Mouse (Mus musculus) c-Kit-positive CD71-negative TER-119-negative erythroid progenitor cells, embryonic 14.5 days (primary cell): Measurements from ENCODE around the gene Slc25a43.
A peak's percentile ranks its signal among the peaks of the same experiment; 100 is the strongest.

ENCODE experiments used
- DNase-seq: peaks from one replicate; pipeline ENCODE4 v3.0.0-alpha.2; 2013; ENCODE audit warnings: low read depth

Gene Slc25a43

GRCm38 (mm10) chrX:36743503-36744101 is at the start of gene Slc25a43:
TSS of gene Slc25a43 (plus strand) at chrX:36743659.
- no peak for DNase-seq

DNA sequence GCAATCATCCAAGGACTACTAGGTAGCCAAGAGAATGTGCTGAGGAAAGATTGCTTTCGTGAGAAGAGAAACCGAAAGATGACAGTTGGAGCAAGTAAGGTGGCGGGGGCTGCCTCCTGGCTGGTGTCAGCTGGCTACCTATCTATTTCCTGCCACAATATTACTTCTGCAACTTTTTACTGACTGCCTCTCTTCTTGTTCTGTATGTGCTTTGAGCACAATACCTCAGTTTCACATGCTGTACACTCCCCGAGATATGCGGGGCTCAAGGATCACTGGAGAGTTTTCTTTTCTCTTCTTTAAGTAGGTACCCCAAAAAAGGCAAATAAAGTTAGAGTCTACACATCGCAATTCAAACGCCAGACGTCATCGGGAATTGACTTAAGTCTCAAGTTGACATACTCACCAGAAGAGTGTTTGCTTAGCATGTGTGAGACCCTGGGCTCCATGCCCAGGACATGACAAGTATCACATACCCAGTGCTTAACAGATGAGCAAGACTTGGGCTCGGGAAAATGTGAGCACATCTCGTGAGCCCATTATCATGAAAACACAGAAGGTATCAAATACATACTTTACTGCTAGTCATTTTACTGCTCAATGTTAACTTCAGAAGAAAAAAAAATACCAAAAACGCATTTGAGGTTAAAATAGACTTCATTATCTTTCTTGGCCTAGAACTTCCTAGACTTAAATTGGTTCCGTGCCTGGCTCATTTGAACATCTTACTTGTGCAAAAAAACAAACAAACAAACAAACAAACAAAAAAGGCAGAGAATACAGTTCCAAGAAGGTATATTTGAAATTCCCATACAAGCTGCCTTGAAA is 3.1 kb upstream of the Slc25a43 start:
- DNase-seq = no peak

GRCm38 (mm10) chrX:36741278-36741677 is 2.2 kb upstream of the Slc25a43 start:
- DNase-seq = no peak

DNA sequence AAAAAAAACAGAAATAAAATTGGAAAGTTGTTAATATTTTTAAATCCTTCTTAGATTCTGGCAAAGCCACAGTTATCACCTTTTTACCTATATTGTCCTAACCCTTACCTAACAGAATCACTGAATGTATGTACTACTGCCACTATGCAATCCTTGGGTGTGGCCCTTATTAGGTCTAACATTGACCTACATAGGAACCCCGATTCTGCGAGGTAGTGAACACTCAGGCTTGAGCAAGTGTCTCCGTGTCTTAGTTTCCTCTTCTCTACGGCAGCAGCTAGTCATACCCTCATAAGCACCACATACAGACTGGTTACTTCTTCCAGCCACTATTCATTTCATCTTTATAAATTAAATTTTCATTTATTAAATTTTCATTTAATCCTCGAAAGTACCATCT is 715 bp upstream of the Slc25a43 start:
- DNase-seq = no peak

GRCm38 (mm10) chrX:36744735-36745134 is 1.3 kb downstream of the Slc25a43 start:
- peak; percentile 30 for DNase-seq

DNA sequence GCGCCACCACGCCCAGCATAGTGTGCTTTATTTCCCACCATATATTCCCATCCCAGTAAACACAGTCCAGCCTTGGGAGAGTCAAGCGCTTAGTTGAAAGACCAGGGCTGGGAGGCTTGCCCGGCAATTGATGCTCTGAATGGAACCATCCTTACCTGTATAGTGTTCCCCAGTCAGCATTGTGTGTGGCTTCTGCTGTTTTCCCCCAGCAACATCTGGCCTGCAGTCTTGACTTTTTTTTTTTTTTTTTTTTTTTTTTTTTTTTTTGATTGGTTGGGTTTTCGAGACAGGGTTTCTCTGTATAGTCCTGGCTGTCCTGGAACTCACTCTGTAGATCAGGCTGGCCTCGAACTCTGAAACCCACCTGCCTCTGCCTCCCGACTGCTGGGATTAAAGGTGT is 1.9 kb downstream of the Slc25a43 start:
- no peak for DNase-seq

DNA sequence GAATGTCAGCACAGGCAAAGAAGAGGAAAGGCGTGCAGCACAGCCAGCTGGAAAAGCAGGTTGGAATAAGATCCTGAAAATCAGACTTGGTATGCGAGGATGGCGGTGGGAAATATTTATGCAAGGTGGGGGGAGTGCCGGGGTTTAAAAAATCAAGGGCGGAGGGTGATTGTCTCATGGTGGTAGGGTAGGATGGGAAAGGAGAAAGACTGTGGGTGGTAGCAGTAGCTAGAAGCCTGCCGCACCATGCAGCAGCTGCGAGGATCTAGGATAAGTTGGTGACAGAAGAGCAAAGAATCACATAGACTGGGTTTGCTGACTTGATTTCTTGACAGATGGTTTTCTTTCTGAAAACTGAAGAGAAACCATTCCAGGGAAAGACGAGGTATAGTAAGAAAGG is 3.3 kb downstream of the Slc25a43 start:
- DNase-seq = no peak

- no peak for DNase-seq
These were observed 5.1 kb downstream of the Slc25a43 start for GRCm38 (mm10) chrX:36748573-36748972.

DNA sequence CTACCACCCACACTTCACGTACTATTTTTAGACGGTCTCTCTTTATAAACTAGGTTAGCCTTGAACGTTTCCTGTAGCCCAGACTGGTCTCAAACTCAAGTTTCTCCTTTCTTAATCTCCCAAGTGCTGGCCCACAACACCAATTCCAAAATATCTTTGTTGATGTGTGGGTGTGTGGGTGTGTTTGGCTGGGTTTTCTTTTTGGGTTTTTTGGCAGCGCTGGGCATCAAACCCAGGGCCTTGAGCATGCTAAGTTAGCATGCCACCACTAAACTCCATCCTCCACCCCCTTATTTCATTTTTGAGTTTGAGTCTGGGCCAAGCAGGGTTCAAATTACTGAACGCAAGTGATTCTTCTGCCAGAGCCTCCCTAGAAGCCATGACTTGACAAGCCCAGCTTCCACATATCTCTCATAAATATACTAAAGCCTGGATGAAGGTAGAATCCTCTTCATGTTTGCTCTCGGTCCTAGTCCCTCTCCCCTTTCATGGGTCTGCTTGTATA is 5.9 kb downstream of the Slc25a43 start:
- DNase-seq = no peak

DNA sequence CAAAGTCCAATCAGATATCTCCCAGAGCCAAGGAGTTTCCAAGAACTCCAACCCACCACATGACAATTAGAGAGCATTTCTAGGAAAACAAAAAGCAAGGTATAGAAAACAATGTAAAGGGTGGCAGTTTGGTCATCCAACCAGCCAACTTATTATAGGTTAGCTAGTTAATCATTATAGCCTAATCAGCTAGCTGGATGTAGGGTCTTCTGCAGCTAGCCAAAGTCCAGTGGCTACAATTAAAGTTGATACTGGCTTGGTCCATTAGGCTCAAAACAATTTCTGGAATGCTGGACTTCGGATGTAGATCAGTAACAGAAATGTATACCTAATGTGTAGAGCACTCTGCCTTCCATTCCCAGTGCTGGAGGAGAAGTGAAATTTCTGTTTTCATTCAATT is 7.1 kb downstream of the Slc25a43 start:
- DNase-seq = no peak

- DNase-seq = no peak
These were observed 9.1 kb downstream of the Slc25a43 start for GRCm38 (mm10) chrX:36752586-36752985.

- DNase-seq = no peak
These were observed 14.5 kb downstream of the Slc25a43 start for GRCm38 (mm10) chrX:36757796-36758472.

DNA sequence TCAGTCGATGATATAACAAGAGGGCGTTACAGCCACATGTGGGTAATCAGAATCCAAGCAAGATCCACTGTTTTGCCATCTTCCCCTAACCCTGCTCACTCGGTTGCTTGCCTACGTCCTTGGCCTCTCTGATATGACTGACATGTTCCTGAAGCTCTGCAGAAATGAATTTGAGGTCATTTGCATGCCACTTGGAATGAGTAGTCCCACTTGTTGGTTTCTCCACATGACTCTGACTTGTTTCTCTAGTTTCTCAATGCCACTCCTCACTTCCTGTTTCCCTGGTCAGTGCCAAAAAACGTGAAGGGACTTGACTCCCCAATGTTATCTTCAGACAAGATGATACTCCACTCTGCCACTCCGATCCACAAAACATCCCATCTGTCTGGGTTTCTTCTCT is 15.1 kb downstream of the Slc25a43 start:
- DNase-seq = no peak

- DNase-seq = peak; percentile 52
These were observed 17.6 kb downstream of the Slc25a43 start for GRCm38 (mm10) chrX:36760946-36761635.

DNA sequence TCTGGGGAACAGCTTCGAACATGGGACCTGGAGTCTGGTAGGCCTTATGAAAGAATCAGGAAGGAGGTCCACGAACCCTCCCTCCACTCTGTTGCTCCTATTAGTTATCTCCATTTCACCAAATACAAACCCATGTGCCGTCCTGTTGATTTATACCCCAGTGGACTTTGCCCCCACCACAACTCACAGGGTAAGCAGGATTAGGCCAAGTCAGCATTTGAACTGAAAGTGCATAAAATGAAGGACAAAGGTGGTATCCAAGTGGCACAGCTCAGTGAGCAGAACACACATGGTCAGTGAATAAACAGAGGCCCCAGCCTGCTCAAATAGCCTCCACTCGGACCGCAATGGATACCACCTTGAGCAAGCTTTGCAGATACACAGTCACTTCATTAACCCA is 18.8 kb downstream of the Slc25a43 start:
- no peak for DNase-seq

GRCm38 (mm10) chrX:36762894-36763293 is 19.4 kb downstream of the Slc25a43 start:
- DNase-seq = no peak

DNA sequence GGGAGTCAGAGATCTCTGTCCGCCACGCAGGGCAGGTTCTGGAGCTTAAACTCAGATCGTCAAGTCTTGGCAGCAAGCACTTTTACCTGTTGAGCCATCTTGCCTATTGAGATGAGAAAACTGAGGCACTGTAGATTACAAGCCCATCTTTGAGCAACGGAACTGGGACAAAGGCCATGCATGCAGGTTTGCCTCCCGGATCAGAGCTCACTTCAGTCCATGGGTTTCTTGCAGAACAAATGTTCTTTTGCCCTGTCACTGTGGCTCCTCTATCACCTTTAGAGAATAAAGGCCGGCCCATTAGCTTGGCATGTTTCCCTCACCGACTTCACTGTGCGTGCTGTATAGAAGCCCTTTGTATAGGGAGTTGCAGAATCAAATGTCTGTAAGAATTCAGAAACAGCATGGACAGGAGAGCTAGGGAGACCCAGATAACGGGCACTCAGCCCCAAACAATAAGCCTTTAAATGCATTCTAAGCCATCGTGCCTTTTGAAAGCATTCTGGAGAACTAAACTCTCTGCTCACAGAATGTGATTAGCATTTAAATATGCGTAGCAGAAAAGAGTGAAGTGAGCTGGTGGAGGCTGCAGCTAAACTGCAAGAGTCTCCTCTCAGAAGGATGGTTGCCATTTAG is 20.0 kb downstream of the Slc25a43 start:
- DNase-seq = no peak

DNA sequence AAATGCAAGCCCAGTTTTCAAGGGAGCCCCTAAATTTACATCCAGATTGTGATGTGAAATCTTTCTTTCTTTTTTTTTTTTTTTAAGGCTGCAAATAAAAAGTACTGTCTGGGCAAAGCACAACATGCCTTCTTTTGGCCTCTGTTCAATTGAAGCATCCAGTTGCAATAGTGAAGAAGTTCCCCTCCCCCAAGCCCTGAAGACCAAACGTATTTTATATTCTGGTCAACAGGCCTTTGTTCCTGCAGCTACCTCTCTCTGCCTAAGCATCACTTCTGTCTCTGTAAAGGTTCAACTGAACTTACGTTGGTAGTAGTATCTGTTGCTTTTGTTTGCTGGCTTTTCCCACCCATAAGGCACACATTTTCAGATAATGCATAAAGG is 20.5 kb downstream of the Slc25a43 start:
- no peak for DNase-seq

- DNase-seq = no peak
These were observed 23.9 kb downstream of the Slc25a43 start for GRCm38 (mm10) chrX:36767386-36767785.

- no peak for DNase-seq
These were observed 29.1 kb downstream of the Slc25a43 start for GRCm38 (mm10) chrX:36772591-36772990.

GRCm38 (mm10) chrX:36775520-36775919 is 32.1 kb downstream of the Slc25a43 start:
- no peak for DNase-seq

- DNase-seq = no peak
These were observed 34.2 kb downstream of the Slc25a43 start for GRCm38 (mm10) chrX:36777694-36778093.
